Mouse (Mus musculus) liver, embryonic 14.5 days (tissue): Measurements from ENCODE around the gene Tap1.

Experiments
- CTCF ChIP-seq: IDR thresholded peaks from 2 replicates; pipeline ENCODE4 v1.5.1; 2016; ENCODE audit warnings: antibody characterized with exemption, low read depth, control low read depth
- EP300 ChIP-seq: IDR thresholded peaks from 2 replicates; pipeline ENCODE4 v1.6.1; 2016; ENCODE audit warnings: antibody characterized with exemption, low read depth

GRCm38 (mm10) chr17:34207866-34208265 lies 20.5 kb downstream of the Tap1 start:
- no peak for TF ChIP-seq CTCF
- TF ChIP-seq EP300 = no peak
